Mouse (Mus musculus) midbrain, embryonic 10.5 days (tissue): ENCODE data around the gene Ttc13. TPM values are rescaled to one million over a fixed set of nuclear protein-coding genes. Genes with fewer than 3 reads are reported as not detected.

Experiments used
- DNase-seq: peaks from one replicate; pipeline ENCODE4 v3.0.0-alpha.2; 2017; ENCODE audit warnings: low spot score
- H3K27ac ChIP-seq: fragments of 300-500 bp; sonication (generic); replicated peaks from 2 replicates; pipeline ENCODE4 v1.5.1; 2016; ENCODE audit warnings: mild to moderate bottlenecking
- H3K27me3 ChIP-seq: fragments of 300-500 bp; sonication (generic); 2 replicates; pipeline ENCODE4 v1.6.1; 2016; ENCODE audit warnings: low read depth, mild to moderate bottlenecking; ENCODE audit not compliant: poor library complexity, severe bottlenecking
- H3K36me3 ChIP-seq: fragments of 300-500 bp; sonication (generic); 2 replicates; pipeline ENCODE4 v1.6.1; 2016; ENCODE audit warnings: mild to moderate bottlenecking, moderate library complexity
- H3K4me1 ChIP-seq: fragments of 300-500 bp; sonication (generic); 2 replicates; pipeline ENCODE4 v1.6.1; 2016
- H3K4me3 ChIP-seq: fragments of 300-500 bp; sonication (generic); 2 replicates; pipeline ENCODE4 v1.5.1; 2016; ENCODE audit warnings: mild to moderate bottlenecking, moderate library complexity
- H3K9me3 ChIP-seq: fragments of 300-500 bp; sonication (generic); replicated peaks from 2 replicates; pipeline ENCODE4 v1.6.1; 2016; ENCODE audit warnings: mild to moderate bottlenecking
- WGBS: fragments of 180-500 bp; shearing (Covaris S2); methylation state at CpG from one replicate; pipeline ENCODE4 v1.1.7; 2016; 5-methylcytosine and 5-hydroxymethylcytosine counted together
- polyA plus RNA-seq: library from polyadenylated mRNA; unstranded; fragments of >200 nt; fragmentation: Nextera tagmentation; extraction: Ambion mirVana; gene quantifications from 2 replicates; pipeline ENCODE4 v1.2.1, GENCODE M21; 2016

Ttc13 gene
- polyA plus RNA-seq, 1 experiment from 2014 or later: 53.3 TPM

DNA sequence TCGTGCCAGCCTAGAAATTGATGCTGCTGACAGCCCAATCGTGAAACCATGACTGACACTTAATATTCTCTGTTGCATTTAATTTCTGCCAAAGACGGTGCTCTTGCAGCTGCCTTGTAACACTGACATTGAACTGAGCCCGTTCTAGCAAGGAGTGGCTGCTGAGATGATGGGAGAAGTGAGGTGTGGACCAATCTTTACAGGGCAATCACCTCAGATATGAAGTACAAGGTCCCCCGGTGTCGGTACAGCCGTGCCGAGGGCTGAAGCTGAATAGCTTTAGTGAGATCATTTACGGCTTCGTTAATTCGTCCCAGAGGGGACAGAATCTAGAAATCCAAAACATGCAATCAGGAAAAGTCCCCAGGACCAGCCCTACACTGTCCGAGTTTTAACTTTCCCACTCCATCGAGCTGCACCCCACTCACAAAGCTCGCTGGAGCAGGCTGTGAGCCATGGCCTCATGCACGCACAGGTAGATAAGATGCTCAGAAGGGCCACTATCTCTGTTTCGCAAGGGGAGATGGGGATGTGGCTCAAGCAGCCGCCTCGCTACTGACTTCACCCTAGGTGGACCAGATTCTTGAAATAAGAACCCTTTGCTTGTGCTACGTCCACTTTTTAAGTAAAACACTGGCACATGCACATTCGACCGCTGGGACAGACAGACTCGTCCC, 26.2 kb downstream of the Ttc13 start:
- no peak for DNase-seq
- H3K36me3 ChIP-seq: peaks cover 89% of the 10 kb centered on the region
- 93% methylated on average over 22 of the region's 22 CpGs for WGBS
- H3K27me3 ChIP-seq: no peaks in the 10 kb centered on the region
- H3K4me3 ChIP-seq: no peak overlapping the region
- no peaks in the 10 kb centered on the region for H3K9me3 ChIP-seq
- no peaks in the 10 kb centered on the region for H3K4me1 ChIP-seq
- H3K27ac ChIP-seq: no peak overlapping the region

- Histone ChIP-seq H3K36me3 (peaks cover 77% of the 10 kb centered on the region), H3K27ac (no peak overlapping the region), H3K27me3 (no peaks in the 10 kb centered on the region), H3K4me3 (no peak overlapping the region), H3K9me3 (no peaks in the 10 kb centered on the region), H3K4me1 (no peaks in the 10 kb centered on the region)
- 90% methylated on average over 4 of the region's 4 CpGs for WGBS
- no peak for DNase-seq
Observed at GRCm38 (mm10) chr8:124691706-124692105, 30.1 kb downstream of the Ttc13 start.

DNA sequence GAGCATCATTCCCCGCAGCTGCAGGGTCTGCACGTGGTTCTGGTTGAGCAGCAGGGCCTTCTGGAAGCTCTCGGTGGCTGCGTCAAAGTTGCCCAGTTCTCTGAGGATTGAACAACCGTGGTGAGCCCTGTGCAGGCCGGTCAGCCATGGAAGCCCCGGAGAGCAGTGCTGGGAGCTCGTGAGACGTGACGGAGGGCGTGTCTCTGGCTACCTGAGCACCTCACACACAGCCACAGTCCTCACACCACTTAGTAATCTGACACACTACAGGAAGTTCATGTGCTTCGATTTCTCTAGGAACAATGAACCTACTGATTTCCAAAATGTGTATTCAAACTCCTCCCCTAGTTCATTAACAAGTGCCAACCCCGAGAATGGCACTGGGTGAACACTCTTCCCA, 32.9 kb downstream of the Ttc13 start:
- Histone ChIP-seq H3K27me3 (no peaks in the 10 kb centered on the region), H3K9me3 (no peaks in the 10 kb centered on the region), H3K4me3 (no peak overlapping the region), H3K27ac (no peak overlapping the region), H3K36me3 (peaks cover 80% of the 10 kb centered on the region), H3K4me1 (no peaks in the 10 kb centered on the region)
- no peak for DNase-seq
- 92% methylated on average over 13 of the region's 13 CpGs for WGBS

DNA sequence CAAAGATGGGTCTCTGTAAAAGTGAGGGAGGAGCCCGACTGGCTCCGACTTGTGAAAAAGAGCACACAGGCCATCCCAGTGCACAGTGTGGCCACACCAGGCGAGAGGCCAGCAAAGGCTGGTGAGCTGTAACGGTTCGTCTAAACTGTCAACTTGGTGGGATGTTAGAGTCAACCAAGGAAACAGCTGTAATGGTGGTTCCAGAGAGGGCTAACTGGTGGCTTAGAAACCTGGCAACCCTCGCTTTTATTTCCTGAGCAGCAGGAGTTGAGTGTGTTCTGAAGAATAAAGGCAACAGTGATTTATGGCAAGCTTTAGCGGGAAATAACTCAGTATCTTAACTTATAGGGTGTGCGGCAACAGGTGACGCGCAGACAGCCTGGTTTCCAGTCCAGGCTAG, 39.6 kb downstream of the Ttc13 start:
- no peak overlapping the region for H3K4me3 ChIP-seq
- 79% methylated on average over 10 of the region's 10 CpGs for WGBS
- H3K36me3 ChIP-seq: peaks cover 95% of the 10 kb centered on the region

DNA sequence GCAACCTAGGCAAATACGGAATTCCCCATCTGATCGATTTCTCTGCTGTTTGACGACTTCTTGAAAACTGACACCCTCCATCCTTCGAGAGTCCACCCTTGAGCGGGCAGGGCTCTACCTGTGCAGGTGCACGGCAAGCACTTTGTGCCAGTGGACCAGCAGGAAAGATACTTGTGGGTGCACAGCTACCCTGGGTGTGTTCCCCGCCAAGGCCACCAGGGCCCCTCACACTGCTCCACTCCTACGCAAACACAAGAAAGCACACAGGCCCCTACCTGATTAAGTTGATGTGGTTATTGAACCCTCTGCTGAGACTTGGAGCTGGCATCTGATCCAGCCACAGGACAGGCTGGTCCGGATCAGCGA, 40.0 kb downstream of the Ttc13 start:
- H3K36me3 ChIP-seq: peaks cover 97% of the 10 kb centered on the region

More for the DNA sequence above, 39.6 kb downstream of the Ttc13 start:
- Histone ChIP-seq H3K27me3 (no peaks in the 10 kb centered on the region), H3K27ac (no peak overlapping the region), H3K4me1 (peaks cover 22% of the 10 kb centered on the region), H3K9me3 (no peaks in the 10 kb centered on the region)
- DNase-seq: no peak

DNA sequence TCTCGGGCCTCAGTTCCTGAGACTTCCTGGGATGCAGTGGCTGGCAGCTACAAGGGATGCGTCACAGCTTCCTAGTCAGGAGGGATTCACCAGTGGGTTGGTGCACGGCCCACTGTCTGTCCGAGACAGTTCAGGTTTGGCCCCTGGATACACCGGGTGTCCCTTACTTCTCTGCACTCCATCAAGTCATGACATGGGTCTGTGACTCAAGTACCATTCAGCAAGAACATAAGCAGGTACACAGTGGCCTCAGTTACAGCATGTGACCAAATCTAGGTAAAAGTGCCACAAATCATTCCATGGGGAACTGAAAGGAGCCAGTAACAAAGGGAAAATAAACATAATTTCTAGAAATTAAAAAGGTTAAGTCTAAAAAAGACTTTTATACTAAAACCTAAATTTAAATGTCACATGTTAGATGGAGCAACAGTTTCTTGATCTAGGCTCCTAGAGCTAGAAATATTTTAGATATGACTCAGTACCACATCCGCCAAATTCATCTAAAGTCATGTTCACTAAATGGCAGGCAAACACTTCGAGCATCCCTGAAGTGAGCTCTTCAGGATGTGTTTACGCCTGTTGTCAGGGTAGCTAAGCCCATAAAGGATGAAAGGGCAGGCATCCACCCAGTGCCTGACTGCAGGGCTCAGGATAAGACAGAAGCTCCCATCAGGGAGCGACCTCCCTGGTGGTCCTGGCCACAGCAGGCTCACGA, 40.5 kb downstream of the Ttc13 start:
- H3K36me3 ChIP-seq: peaks cover 97% of the 10 kb centered on the region
- DNase-seq: peak; percentile 25
- no peaks in the 10 kb centered on the region for H3K27me3 ChIP-seq
- no peak overlapping the region for H3K4me3 ChIP-seq
- no peaks in the 10 kb centered on the region for H3K9me3 ChIP-seq
- H3K27ac ChIP-seq: no peak overlapping the region
- peaks cover 22% of the 10 kb centered on the region for H3K4me1 ChIP-seq
- WGBS: 67% methylated on average over 10 of the region's 10 CpGs

More for the DNA sequence above, 40.0 kb downstream of the Ttc13 start:
- H3K4me1 ChIP-seq: peaks cover 22% of the 10 kb centered on the region
- DNase-seq: no peak
- no peaks in the 10 kb centered on the region for H3K9me3 ChIP-seq
- WGBS: 49% methylated on average over 10 of the region's 10 CpGs
- H3K27me3 ChIP-seq: no peaks in the 10 kb centered on the region
- no peak overlapping the region for H3K4me3 ChIP-seq
- no peak overlapping the region for H3K27ac ChIP-seq

GRCm38 (mm10) chr8:124678246-124678645, 43.5 kb downstream of the Ttc13 start:
- DNase-seq: no peak
- peaks cover 96% of the 10 kb centered on the region for H3K36me3 ChIP-seq
- 93% methylated on average over 13 of the region's 13 CpGs for WGBS

DNA sequence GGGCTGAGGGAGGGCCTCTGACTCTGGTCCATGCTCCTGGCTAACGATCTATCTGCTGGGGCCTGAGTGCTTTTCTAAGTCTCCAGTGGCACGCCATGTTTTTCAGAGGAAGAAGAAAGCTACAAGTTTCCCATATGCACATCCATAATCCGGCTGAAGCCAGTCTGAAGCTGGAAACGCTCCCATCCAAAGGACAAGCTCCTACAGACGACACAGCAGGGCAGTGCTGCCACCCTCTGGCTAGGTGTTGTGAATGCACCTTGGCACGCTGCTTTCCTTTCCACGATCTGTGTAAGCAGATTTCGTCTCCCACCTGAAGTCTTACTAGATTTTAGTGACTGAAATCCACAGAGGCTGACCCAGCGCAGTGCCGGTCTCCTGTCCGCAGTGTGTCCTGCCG, 44.3 kb downstream of the Ttc13 start:
- Histone ChIP-seq H3K4me1 (peaks cover 16% of the 10 kb centered on the region), H3K4me3 (no peak overlapping the region), H3K9me3 (no peaks in the 10 kb centered on the region), H3K36me3 (peaks cover 96% of the 10 kb centered on the region), H3K27ac (peak overlapping the region; percentile 74), H3K27me3 (no peaks in the 10 kb centered on the region)
- peak; percentile 69 for DNase-seq
- 59% methylated on average over 12 of the region's 12 CpGs for WGBS

More at GRCm38 (mm10) chr8:124678246-124678645, 43.5 kb downstream of the Ttc13 start:
- H3K4me3 ChIP-seq: no peak overlapping the region
- no peaks in the 10 kb centered on the region for H3K9me3 ChIP-seq
- H3K27me3 ChIP-seq: no peaks in the 10 kb centered on the region
- H3K4me1 ChIP-seq: peaks cover 22% of the 10 kb centered on the region
- no peak overlapping the region for H3K27ac ChIP-seq

DNA sequence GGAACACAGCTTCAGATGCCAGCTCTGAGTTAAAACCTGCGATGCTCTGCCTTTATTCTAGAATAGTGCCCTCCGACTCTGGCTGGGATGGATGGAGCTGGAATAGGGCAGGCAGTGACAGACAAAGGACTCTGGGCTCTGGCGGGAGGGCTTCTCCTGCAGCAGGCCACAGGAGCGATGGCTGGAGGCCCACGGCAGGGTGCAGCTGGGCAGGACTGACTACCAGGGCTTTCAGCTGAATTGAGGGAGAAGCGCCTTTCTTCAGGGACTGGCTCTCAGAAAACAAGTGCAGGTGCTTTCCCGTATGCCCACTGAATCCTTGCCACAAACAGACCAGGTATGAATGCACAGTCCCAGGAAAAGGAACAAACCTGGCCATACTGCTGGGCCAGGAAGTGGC, 44.7 kb downstream of the Ttc13 start:
- Histone ChIP-seq H3K27ac (peak overlapping the region; percentile 74), H3K4me1 (peaks cover 12% of the 10 kb centered on the region), H3K4me3 (no peak overlapping the region), H3K36me3 (peaks cover 96% of the 10 kb centered on the region), H3K27me3 (no peaks in the 10 kb centered on the region), H3K9me3 (no peaks in the 10 kb centered on the region)
- 84% methylated on average over 7 of the region's 7 CpGs for WGBS
- DNase-seq: no peak

- no peak for DNase-seq
- H3K4me3 ChIP-seq: no peak overlapping the region
- H3K4me1 ChIP-seq: peaks cover 8% of the 10 kb centered on the region
- no peaks in the 10 kb centered on the region for H3K27me3 ChIP-seq
- 97% methylated on average over 4 of the region's 4 CpGs for WGBS
- peaks cover 96% of the 10 kb centered on the region for H3K36me3 ChIP-seq
- H3K27ac ChIP-seq: 0 out of 2 replicates have a peak overlapping the region, but pooled peaks have one; percentile 17
- no peaks in the 10 kb centered on the region for H3K9me3 ChIP-seq
Observed at GRCm38 (mm10) chr8:124676661-124677060, 45.1 kb downstream of the Ttc13 start.

- Histone ChIP-seq H3K4me3 (no peak overlapping the region), H3K27me3 (no peaks in the 10 kb centered on the region), H3K9me3 (no peaks in the 10 kb centered on the region), H3K4me1 (no peaks in the 10 kb centered on the region), H3K27ac (no peak overlapping the region), H3K36me3 (peaks cover 70% of the 10 kb centered on the region)
- WGBS: 91% methylated on average over 2 of the region's 2 CpGs
- no peak for DNase-seq
Observed at GRCm38 (mm10) chr8:124672345-124672744, 49.4 kb downstream of the Ttc13 start.

- H3K27ac ChIP-seq: no peak overlapping the region
- H3K4me1 ChIP-seq: peaks cover 2% of the 10 kb centered on the region
- H3K9me3 ChIP-seq: no peaks in the 10 kb centered on the region
- peaks cover 36% of the 10 kb centered on the region for H3K36me3 ChIP-seq
- DNase-seq: no peak
- H3K4me3 ChIP-seq: no peak overlapping the region
- H3K27me3 ChIP-seq: no peaks in the 10 kb centered on the region
- WGBS: 91% methylated on average over 3 of the region's 3 CpGs
Observed at GRCm38 (mm10) chr8:124668798-124669197, 53.0 kb downstream of the Ttc13 start.

GRCm38 (mm10) chr8:124664414-124664813, 57.4 kb downstream of the Ttc13 start:
- Histone ChIP-seq H3K9me3 (no peaks in the 10 kb centered on the region), H3K36me3 (no peaks in the 10 kb centered on the region), H3K4me3 (no peak overlapping the region), H3K4me1 (peaks cover 41% of the 10 kb centered on the region), H3K27me3 (no peaks in the 10 kb centered on the region), H3K27ac (no peak overlapping the region)
- no peak for DNase-seq
- WGBS: 90% methylated on average over 3 of the region's 3 CpGs
